ENCODE assay signal across 8 mouse cellular contexts in the genomic region with DNA sequence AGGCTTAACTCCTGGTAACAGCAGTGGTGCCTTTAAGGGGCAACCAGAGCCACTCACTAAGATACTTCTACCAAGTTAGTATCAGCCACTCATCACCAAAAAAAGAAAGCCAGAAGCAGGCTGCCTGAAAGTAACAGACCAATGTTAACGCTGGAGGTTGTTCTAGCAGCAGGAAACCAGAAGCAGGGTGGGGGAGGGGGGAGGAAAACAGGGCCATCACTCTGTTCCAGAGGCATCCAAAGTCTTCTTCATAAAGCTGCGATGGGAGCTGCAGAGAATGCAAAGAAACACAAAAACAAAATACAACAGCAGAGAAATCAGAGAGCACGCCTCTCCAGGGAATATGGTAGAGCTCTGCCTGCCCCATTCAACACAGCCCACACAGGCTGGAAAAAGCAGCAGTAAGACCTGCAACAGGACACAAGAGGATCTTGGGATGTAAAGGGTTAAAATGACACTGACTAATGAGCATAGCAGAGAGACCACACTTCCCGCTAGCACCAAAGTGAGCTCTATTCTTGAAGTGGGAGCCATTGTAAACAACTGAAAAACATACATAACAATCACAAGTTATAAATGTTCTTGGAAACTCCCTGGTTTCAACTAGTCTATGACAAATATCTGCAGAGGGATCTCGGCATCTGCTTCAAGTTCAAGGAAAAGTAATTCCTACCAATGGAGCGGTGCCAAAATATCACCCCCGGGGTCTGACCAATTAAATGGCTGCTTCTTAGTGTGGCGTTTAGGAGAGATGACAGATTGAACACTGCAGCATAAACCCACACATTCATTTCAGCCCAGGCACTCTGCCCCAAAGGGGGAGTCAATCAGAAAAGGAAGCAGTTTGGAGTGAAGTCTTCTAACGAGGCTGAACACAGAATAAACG. TPM values are rescaled to one million over a fixed set of nuclear protein-coding genes. Genes with fewer than 3 reads are reported as not detected.
A peak's percentile ranks its signal among the peaks of the same experiment; 100 is the strongest.
DNase-seq lines count a peak whose midpoint lies in the region; ATAC-seq and TF ChIP-seq lines count a peak whose summit lies in the region.

No protein-coding gene starts in this region.

- H3K36me3 ChIP-seq in heart, embryonic 10.5 days = no peaks in the 10 kb centered on the region
- no peaks in the 10 kb centered on the region for H3K36me3 ChIP-seq in lung, embryonic 15.5 days
- H3K36me3 ChIP-seq in lung, postnatal 0 days (ENCODE audit: insufficient read depth, low read length) = no peaks in the 10 kb centered on the region
- H3K36me3 ChIP-seq in forebrain, embryonic 15.5 days = no peaks in the 10 kb centered on the region
- H3K36me3 ChIP-seq in neural tube, embryonic 12.5 days = no peaks in the 10 kb centered on the region

- peak overlapping the region; percentile 30 for H3K4me2 ChIP-seq in lung, embryonic 15.5 days
- H3K4me2 ChIP-seq in lung, postnatal 0 days (replicated peaks; ENCODE audit: low read depth, low read length) = no peak overlapping the region
- H3K4me2 ChIP-seq in forebrain, embryonic 15.5 days (replicated peaks) = peak overlapping the region; percentile 30
- H3K4me2 ChIP-seq in neural tube, embryonic 12.5 days (replicated peaks) = peak overlapping the region; percentile 33

- no peak overlapping the region for H3K9ac ChIP-seq in lung, embryonic 15.5 days
- H3K9ac ChIP-seq in lung, postnatal 0 days (replicated peaks; ENCODE audit: low read depth) = no peak overlapping the region
- no peak overlapping the region for H3K9ac ChIP-seq in forebrain, embryonic 15.5 days (replicated peaks)
- no peak overlapping the region for H3K9ac ChIP-seq in neural tube, embryonic 12.5 days

- peak overlapping the region; percentile 13 for H3K4me3 ChIP-seq in heart, embryonic 10.5 days
- no peak overlapping the region for H3K4me3 ChIP-seq in lung, embryonic 15.5 days
- no peak overlapping the region for H3K4me3 ChIP-seq in lung, postnatal 0 days (ENCODE audit: low read depth, low read length)
- 0 out of 2 replicates have a peak overlapping the region, but pooled peaks have one; percentile 4 for H3K4me3 ChIP-seq in forebrain, embryonic 15.5 days
- no peak overlapping the region for H3K4me3 ChIP-seq in neural tube, embryonic 12.5 days

- ATAC-seq in lung, embryonic 15.5 days (ENCODE audit: borderline replicate concordance, extremely low read depth, low FRiP score, low TSS enrichment) = no peak
- no peak for ATAC-seq in lung, postnatal 0 days
- ATAC-seq in forebrain, embryonic 15.5 days (replicated peaks) = peak; percentile 71; the same call in 1 of the 2 replicates
- no peak for ATAC-seq in neural tube, embryonic 12.5 days (ENCODE audit: low FRiP score, low read depth)
- ATAC-seq in monocyte, adult 5-6 weeks (replicated peaks; ENCODE audit: insufficient number of reproducible peaks, low FRiP score, low TSS enrichment, poor library complexity, severe bottlenecking) = no peak

- no peaks in the 10 kb centered on the region for H3K9me3 ChIP-seq in heart, embryonic 10.5 days
- no peaks in the 10 kb centered on the region for H3K9me3 ChIP-seq in lung, embryonic 15.5 days
- H3K9me3 ChIP-seq in lung, postnatal 0 days (ENCODE audit: low read length) = no peaks in the 10 kb centered on the region
- H3K9me3 ChIP-seq in forebrain, embryonic 15.5 days = no peaks in the 10 kb centered on the region
- no peaks in the 10 kb centered on the region for H3K9me3 ChIP-seq in neural tube, embryonic 12.5 days

- no peak for TF ChIP-seq CTCF in lung, postnatal 0 days (IDR thresholded peaks at IDR 0.05)

- no peak for DNase-seq in heart, embryonic 10.5 days (ENCODE audit: low spot score)
- no peak for DNase-seq in heart, postnatal 14 days
- no peak for DNase-seq in lung, postnatal 0 days (ENCODE audit: low spot score)
- DNase-seq in spleen, adult 18-20 months = no peak

- intact Hi-C loops in heart, postnatal 14 days (cut with DNase I) = no loop called here

- H3K27ac ChIP-seq in heart, embryonic 10.5 days = 0 out of 2 replicates have a peak overlapping the region, but pooled peaks have one; percentile 44
- H3K27ac ChIP-seq in lung, embryonic 15.5 days = no peak overlapping the region
- no peak overlapping the region for H3K27ac ChIP-seq in lung, postnatal 0 days (ENCODE audit: low read length)
- H3K27ac ChIP-seq in forebrain, embryonic 15.5 days (replicated peaks) = 0 out of 2 replicates have a peak overlapping the region, but pooled peaks have one; percentile 19
- H3K27ac ChIP-seq in neural tube, embryonic 12.5 days = no peak overlapping the region

- 15% methylated on average over 10 of the region's 10 CpGs for WGBS in heart, embryonic 10.5 days
- WGBS in lung, embryonic 15.5 days = 15% methylated on average over 10 of the region's 10 CpGs
- WGBS in lung, postnatal 0 days = 22% methylated on average over 10 of the region's 10 CpGs
- 8% methylated on average over 10 of the region's 10 CpGs for WGBS in forebrain, embryonic 15.5 days
- WGBS in neural tube, embryonic 12.5 days = 16% methylated on average over 10 of the region's 10 CpGs

- peaks cover 14% of the 10 kb centered on the region; the same call in 1 of the 2 replicates for H3K4me1 ChIP-seq in heart, embryonic 10.5 days
- peaks cover 13% of the 10 kb centered on the region; the same call in 1 of the 2 replicates for H3K4me1 ChIP-seq in lung, embryonic 15.5 days
- H3K4me1 ChIP-seq in lung, postnatal 0 days (ENCODE audit: insufficient read depth, low read depth, low read length) = no peaks in the 10 kb centered on the region
- peaks cover 14% of the 10 kb centered on the region for H3K4me1 ChIP-seq in forebrain, embryonic 15.5 days
- H3K4me1 ChIP-seq in neural tube, embryonic 12.5 days = peaks cover 22% of the 10 kb centered on the region

- no peak for TF ChIP-seq EP300 in lung, postnatal 0 days (IDR thresholded peaks at IDR 0.05)

- no peaks in the 10 kb centered on the region for H3K27me3 ChIP-seq in heart, embryonic 10.5 days (ENCODE audit: insufficient read depth, poor library complexity, severe bottlenecking)
- H3K27me3 ChIP-seq in lung, embryonic 15.5 days = no peaks in the 10 kb centered on the region
- H3K27me3 ChIP-seq in lung, postnatal 0 days (replicated peaks; ENCODE audit: insufficient read depth, low read length) = no peaks in the 10 kb centered on the region
- H3K27me3 ChIP-seq in forebrain, embryonic 15.5 days = no peaks in the 10 kb centered on the region
- H3K27me3 ChIP-seq in neural tube, embryonic 12.5 days (replicated peaks) = no peaks in the 10 kb centered on the region

RNA-seq across cellular contexts. Expression of a gene that starts 39.8 kb away (rescaled TPM):
- 7.5 and 7.9 TPM in 2 replicates for polyA plus RNA-seq in heart, embryonic 10.5 days (2016; fragmentation: Nextera tagmentation; extraction: Ambion mirVana)
- total RNA-seq in heart, postnatal 14 days (2021) = 1 to 10 TPM; 5.0 to 6.5 TPM
- 11.5 and 12.0 TPM in 2 replicates for polyA plus RNA-seq in lung, embryonic 15.5 days (2015; fragmentation: Nextera tagmentation; extraction: Ambion mirVana)
- 9.2 and 10.3 TPM in 2 replicates for polyA plus RNA-seq in lung, postnatal 0 days (2015; fragmentation: Nextera tagmentation; extraction: Ambion mirVana)
- 8.7 and 10.0 TPM in 2 replicates for polyA plus RNA-seq in forebrain, embryonic 15.5 days (2015; fragmentation: Nextera tagmentation; extraction: Ambion mirVana)
- 8.1 and 10.7 TPM in 2 replicates for polyA plus RNA-seq in neural tube, embryonic 12.5 days (2016; fragmentation: Nextera tagmentation; extraction: Ambion mirVana)
- 13.3 to 17.8 TPM (median 16.3 TPM) in 3 replicates for total RNA-seq in monocyte, adult 5-6 weeks (2017)

RNA-seq across cellular contexts. Expression of a gene that starts 50.3 kb away (rescaled TPM):
- 31.8 and 32.4 TPM in 2 replicates for polyA plus RNA-seq in heart, embryonic 10.5 days (2016; fragmentation: Nextera tagmentation; extraction: Ambion mirVana)
- 10 to 100 TPM; 20.6 to 21.9 TPM for total RNA-seq in heart, postnatal 14 days (2021)
- polyA plus RNA-seq in lung, embryonic 15.5 days (2015; fragmentation: Nextera tagmentation; extraction: Ambion mirVana) = 28.3 and 30.8 TPM in 2 replicates
- 10.9 and 11.6 TPM in 2 replicates for polyA plus RNA-seq in lung, postnatal 0 days (2015; fragmentation: Nextera tagmentation; extraction: Ambion mirVana)
- 33.7 and 35.1 TPM in 2 replicates for polyA plus RNA-seq in forebrain, embryonic 15.5 days (2015; fragmentation: Nextera tagmentation; extraction: Ambion mirVana)
- polyA plus RNA-seq in neural tube, embryonic 12.5 days (2016; fragmentation: Nextera tagmentation; extraction: Ambion mirVana) = 40.7 and 42.6 TPM in 2 replicates
- total RNA-seq in monocyte, adult 5-6 weeks (2017) = 18.8 to 33.3 TPM (median 29.5 TPM) in 3 replicates

RNA-seq across cellular contexts. Expression of a gene that starts 59.2 kb away (rescaled TPM):
- 14.2 and 16.6 TPM in 2 replicates for polyA plus RNA-seq in heart, embryonic 10.5 days (2016; fragmentation: Nextera tagmentation; extraction: Ambion mirVana)
- 1 to 10 TPM; 8.0 to 8.3 TPM for total RNA-seq in heart, postnatal 14 days (2021)
- polyA plus RNA-seq in lung, embryonic 15.5 days (2015; fragmentation: Nextera tagmentation; extraction: Ambion mirVana) = 12.2 and 13.2 TPM in 2 replicates
- 7.3 and 8.7 TPM in 2 replicates for polyA plus RNA-seq in lung, postnatal 0 days (2015; fragmentation: Nextera tagmentation; extraction: Ambion mirVana)
- 13.5 and 14.2 TPM in 2 replicates for polyA plus RNA-seq in forebrain, embryonic 15.5 days (2015; fragmentation: Nextera tagmentation; extraction: Ambion mirVana)
- 12.6 and 13.5 TPM in 2 replicates for polyA plus RNA-seq in neural tube, embryonic 12.5 days (2016; fragmentation: Nextera tagmentation; extraction: Ambion mirVana)
- 7.7 to 17.1 TPM (median 16.1 TPM) in 3 replicates for total RNA-seq in monocyte, adult 5-6 weeks (2017)

Comparison
In these comparisons a context has a peak if more than half of its experiments do, and no peak if none do; other contexts are left out.
1. H3K27ac ChIP-seq: peak in heart, embryonic 10.5 days (single experiment) and forebrain, embryonic 15.5 days (single experiment); none in lung, embryonic 15.5 days (single experiment), lung, postnatal 0 days (single experiment) and neural tube, embryonic 12.5 days (single experiment).
2. H3K4me3 ChIP-seq: peak in heart, embryonic 10.5 days (single experiment) and forebrain, embryonic 15.5 days (single experiment); none in lung, embryonic 15.5 days (single experiment), lung, postnatal 0 days (single experiment) and neural tube, embryonic 12.5 days (single experiment).